Mouse (Mus musculus) right cerebral cortex, postnatal 25 days (tissue): ENCODE data around the gene Inpp5a.

Source experiments
- DNase-seq: peaks from one replicate; pipeline ENCODE4 v3.0.0; 2022

Gene Inpp5a

DNA sequence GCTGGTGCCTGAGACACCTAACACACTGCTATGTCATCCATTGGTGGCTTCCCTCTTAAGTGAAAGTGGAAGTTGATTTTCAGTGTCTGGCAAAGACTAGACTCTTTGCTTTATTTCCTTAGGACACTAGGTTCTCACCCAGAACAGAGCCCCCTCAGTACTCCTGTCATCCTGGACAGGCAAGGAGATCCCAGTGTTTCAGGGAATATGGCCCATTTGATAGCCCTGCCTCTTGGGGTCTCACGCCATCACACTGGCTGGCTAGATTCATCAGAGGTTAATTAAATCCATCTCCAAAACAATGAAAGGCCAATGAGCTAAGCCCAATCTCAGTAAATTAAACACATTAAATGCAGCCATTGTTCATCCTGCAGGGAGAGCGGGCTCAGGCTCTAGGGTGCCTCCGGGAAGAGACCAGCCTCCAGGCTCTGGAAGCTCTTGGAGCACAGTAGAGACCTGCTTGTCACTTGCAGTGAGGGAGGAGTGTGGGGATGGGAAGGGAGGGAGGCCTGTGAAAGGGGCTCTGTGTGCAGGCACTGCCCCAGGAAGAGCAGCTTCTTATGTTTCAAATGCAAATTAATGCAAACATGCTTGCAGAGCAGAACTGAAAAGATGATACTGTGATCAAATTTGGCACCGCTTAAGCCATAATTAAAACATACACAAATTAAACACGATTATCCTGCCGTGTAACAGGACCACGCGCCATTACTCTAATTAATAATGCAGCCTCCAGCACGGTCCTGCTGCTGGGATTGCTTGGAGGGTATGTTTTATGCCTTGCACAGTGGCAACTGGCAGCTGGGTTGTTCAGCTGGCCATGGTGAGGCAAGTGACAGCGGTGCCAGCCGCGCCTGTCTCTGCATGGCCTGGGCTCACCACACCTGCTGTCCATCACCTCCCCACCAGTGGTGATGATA, 156.1 kb downstream of the Inpp5a start:
- DNase-seq = no peak

DNA sequence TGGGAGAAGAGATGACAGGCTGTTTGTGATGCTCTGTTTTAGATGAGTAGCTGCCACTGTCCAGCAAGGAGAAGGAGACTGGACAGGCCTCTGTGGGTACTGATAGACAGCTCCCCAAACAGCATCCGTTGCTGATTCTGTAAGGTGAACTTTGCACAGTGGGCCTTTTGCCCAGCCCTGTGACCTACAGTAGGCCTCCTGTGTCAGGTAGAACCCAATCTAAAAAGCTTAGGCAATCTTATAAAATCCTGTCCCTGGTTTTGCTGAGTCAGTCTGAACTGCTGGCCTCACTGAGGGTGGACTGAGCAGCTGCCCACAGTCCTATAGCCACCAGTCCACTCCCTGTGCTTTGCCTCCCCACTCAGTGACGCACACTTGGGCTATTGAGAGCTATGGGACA, 158.4 kb downstream of the Inpp5a start:
- DNase-seq = no peak

- no peak for DNase-seq
Measured at GRCm38 (mm10) chr7:139550086-139550783, 161.3 kb downstream of the Inpp5a start.

DNA sequence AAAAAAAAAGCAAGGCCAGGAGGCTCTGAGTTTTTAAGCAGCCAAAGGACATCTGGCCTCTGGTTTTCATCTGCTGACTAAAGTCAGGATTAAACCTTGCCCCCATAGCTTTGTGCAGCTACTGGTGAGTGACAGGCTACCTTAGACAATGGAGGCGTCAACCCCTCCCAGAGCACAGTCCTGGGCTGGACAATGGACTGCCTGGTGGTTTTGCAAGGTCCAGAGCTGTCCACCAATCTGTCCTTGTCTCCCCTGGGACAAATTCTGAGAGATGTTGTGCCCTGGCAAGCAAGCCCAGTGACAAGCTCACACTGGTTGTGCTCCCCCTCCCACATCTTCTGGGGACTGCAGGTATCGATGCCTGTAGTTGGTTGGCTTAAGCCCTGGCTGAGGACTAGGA, 162.6 kb downstream of the Inpp5a start:
- DNase-seq = no peak

DNA sequence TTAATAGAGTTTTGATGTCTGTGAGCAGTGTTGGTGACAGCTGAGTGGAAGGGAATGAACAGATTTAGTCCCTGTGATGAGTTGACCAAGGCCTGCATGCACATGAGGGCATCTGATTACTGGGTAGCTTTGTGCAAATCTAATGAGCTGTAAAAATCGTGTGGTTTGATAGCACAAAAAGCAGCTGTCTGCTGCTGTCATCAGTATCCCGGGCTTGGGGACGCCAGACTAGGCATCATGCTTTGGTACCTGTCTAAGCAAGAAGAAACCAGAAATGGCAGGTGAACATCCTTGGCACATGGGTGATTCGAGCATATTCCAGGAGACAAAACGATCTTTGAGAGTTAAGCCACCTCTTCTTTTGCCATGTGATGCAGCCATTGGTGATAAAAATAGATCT, 167.4 kb downstream of the Inpp5a start:
- no peak for DNase-seq

- no peak for DNase-seq
Measured at GRCm38 (mm10) chr7:139556746-139557526, 168.0 kb downstream of the Inpp5a start.

DNA sequence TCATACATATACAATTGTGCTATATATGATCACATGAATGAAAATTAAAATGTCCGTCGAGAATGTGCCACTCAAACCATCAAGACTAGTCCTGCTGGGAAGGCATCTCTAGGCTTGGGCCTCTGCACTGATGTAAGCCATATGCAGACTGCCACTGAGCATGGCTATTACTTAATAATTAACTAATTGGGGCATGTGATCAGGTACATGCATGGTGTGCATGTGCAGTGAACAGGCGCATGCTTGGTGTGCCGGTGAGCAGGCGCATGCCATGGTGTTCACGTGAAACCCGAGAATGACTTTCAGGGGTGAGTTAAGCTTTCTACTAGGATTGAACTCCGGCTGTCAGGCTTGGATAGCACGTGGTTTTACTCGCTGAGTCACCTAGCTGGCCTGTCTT, 170.8 kb downstream of the Inpp5a start:
- no peak for DNase-seq

DNA sequence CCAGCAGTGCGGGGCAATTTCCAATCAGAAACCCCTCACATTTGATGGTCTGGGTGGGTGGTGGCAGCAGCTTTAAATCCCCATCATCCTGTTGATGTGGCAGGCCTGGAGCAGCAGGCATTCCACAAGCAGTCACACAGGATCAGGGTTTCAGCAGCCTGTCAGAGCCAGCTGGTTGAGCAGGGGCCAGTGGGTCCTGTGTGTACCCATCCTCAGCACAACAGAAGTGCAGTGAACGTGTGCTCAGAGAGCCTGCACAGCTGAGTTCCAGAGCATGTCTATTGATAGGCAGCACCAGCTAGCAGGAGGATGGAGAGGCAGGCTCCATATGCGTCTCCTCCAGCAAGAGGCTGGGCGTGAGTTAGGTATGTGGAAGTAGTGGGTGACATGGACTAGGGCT, 174.5 kb downstream of the Inpp5a start:
- DNase-seq = no peak

GRCm38 (mm10) chr7:139564161-139564560, 175.3 kb downstream of the Inpp5a start:
- DNase-seq = no peak

DNA sequence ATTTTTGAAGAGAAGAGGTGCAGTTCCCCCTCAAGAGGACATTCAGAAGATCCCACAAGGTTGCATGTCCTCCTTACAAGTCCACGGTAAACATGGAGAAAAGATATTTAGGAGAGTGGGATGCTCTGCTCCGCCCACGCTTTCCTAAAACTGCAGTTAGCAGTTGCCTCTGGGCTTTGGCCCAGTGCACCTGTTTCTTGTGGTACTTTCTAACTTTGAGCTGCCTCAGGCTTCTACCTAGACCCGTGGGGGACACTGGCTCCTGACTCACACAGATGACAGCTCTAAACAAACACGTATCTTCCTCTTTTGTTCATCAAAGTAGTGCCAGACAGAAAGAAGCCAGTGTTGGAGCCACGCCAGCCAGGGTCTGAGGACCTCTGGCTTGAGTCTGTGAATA, 177.1 kb downstream of the Inpp5a start:
- DNase-seq = no peak

GRCm38 (mm10) chr7:139566533-139566932, 177.6 kb downstream of the Inpp5a start:
- no peak for DNase-seq

DNA sequence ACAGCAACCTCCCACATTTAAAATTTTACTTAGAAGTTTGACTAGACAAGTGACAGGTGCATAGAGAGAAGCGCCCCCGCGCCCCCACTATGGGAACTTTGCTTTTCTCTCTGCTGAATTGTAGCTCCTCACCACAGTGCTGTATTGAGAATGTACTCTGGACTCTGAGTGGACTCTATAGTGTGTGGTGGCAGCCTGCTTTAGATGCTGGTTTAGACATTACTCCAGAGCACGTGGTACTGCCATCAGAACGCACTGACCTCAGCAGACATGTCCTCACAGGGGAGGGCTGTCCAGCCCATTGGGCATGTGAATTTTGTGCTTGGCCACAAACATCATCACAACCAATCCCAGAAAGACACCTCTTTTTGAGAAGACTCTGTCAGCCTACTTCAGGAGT, 181.9 kb downstream of the Inpp5a start:
- no peak for DNase-seq

- DNase-seq = no peak
Measured at GRCm38 (mm10) chr7:139572665-139573064, 183.8 kb downstream of the Inpp5a start.

GRCm38 (mm10) chr7:139576064-139576686, 187.3 kb downstream of the Inpp5a start:
- no peak for DNase-seq

DNA sequence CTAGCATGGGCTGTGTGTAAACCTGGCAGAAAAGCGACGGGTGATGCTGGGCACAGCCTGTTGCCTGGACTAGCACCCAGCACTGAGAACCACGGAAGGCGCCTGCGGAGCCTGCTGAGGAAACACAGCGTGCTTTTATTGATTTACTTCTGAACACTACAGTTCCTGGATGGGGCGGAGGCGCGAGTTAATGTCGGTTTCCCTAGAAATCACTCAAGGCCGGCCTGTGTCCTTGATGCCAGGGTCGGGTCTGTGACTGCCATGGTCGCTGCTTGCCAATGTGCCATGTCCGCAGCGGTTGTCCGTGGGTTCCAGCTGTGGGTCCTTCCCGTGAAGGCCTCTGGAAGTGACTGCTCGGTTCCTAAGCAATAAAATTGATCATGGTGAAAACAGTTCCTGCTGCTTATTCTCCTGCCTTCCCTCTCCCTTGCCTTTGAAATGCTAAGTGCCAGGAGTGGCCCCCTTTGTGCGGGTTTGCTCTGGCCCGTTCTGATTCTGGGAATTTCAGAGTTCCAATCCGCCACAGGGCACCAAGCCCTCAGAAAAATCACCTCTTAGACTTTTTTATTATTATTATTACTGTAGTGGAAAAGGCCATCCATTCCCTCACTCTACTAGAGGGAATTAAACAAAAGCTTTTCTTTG, 190.5 kb downstream of the Inpp5a start:
- no peak for DNase-seq

GRCm38 (mm10) chr7:139580851-139581775, 192.2 kb downstream of the Inpp5a start:
- peak; percentile 22 for DNase-seq

GRCm38 (mm10) chr7:139581801-139582571, 193.1 kb downstream of the Inpp5a start:
- DNase-seq = no peak

- no peak for DNase-seq
Measured at GRCm38 (mm10) chr7:139582595-139582994, 193.7 kb downstream of the Inpp5a start, which contains the start of gene Nkx6-2. Gene Nkx6-2 (minus strand): TSS chr7:139582797.

DNA sequence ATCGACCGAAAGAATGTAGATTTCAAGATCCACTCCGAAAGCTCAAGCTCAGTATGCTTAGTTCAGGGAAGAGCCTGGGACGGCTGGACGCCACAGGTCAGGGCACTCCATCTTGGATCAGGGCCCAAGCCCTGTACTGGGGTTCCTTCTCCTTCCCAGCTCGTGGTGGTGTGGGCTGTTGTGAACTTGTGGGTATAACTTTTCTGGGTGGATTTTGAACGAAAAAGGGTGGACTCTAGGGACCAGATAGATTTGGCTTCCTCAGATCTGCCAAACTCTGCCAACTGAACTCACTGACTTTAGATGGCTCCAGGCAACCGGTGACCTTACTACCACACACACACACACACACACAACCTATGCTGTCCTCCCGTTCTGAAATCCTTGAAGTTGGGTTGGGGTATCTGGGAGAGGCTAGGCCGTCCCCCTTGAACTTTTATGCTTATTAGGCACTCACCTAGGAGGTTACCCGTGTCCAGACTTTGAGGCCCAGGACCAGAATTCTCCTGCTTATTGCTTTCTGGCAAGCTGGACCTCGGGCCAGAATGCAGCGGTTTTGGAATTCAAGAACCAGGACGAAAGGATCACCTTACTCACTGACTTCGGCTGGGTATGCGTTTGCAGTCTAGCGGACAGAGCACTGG, 194.3 kb downstream of the Inpp5a start:
- no peak for DNase-seq
